Mouse (Mus musculus): ENCODE data around the gene Rrp15. TPM values are rescaled to one million over a fixed set of nuclear protein-coding genes. Genes with fewer than 3 reads are reported as not detected.

Gene Rrp15
- polyA plus RNA-seq, 1 experiment from 2014 or later = 29.2 TPM

DNA sequence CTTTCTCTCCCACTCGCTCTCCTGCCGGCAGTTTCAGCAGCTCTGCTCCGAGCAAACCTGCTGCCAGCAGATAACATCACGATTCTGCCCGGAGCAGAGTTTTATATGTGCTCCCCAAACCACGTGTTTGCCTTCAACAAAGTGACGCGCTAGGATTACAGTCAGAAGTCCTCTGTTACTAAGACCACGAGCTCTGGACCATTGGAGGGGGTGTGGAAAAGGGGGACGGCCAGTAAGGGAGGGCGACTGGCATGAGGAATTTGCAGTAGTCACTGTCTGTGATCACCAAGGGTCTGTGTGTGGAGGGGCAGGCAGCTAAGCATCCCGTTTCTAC is 43.3 kb downstream of the Rrp15 start, which contains the start of gene Tgfb2:
Gene Tgfb2 (minus strand): TSS at position 75 of the 334 bp plus-strand sequence.
- Histone ChIP-seq H3K4me3 (peak within 1 kb of the TSS; percentile 72), H3K27me3 (replicated peaks) (peaks cover 9% of the 10 kb centered on the region; the same call in 1 of the 2 replicates), H3K9me3 (no peaks in the 10 kb centered on the region), H3K27ac (peak within 1 kb of the TSS; percentile 49), H3K9ac (peak within 1 kb of the TSS; percentile 56), H3K36me3 (replicated peaks) (no peaks in the 10 kb centered on the region), H3K4me2 (peak within 1 kb of the TSS; percentile 96), H3K4me1 (peaks cover 24% of the 10 kb centered on the region)
- 2% methylated on average over 12 of the region's 12 CpGs for WGBS
- ATAC-seq (replicated peaks) = peak; percentile 63

DNA sequence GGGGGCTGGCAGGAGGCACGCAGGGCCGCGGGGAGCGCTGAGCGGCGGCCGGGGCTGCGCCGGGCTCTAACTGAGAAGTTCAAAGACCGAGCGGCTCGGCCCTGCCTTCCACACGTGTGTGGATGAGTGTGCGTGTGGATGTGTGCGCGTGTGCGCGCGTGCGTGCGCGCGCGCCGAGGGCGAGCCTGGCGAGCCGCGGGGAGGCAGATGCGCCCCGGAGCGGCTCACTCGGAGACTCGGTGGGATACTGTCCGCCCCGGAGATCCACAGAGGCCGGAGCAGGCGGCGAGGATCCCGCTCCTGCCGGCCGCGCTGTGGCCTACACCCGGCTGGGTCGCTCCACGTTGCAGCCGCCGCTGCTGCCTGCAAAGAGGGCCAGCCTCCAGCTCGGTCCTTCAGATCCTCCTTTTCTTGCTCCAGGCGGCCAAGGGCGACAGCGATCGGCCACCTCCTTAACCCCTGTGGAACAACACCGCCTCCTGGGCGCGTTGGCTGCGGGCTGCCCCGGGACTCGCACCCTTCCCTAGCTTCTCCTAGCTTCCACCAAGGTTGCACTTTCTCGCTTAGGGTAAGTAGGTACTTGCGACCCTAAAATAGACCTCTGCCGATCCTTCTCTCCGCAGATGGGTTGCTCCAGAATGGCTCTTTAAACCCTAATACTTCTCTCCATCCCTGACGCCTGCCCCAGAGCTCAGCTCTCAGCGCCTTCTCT is 43.8 kb downstream of the Rrp15 start:
- Histone ChIP-seq H3K27ac (peak overlapping the region; percentile 49), H3K9ac (peak overlapping the region; percentile 56), H3K27me3 (replicated peaks) (peaks cover 9% of the 10 kb centered on the region; the same call in 1 of the 2 replicates), H3K9me3 (no peaks in the 10 kb centered on the region), H3K4me3 (peak overlapping the region; percentile 72), H3K4me2 (peak overlapping the region; percentile 96), H3K36me3 (replicated peaks) (no peaks in the 10 kb centered on the region), H3K4me1 (peaks cover 24% of the 10 kb centered on the region)
- under 1% methylated on average over 65 of the region's 65 CpGs for WGBS
- ATAC-seq (replicated peaks) = peak; percentile 78

DNA sequence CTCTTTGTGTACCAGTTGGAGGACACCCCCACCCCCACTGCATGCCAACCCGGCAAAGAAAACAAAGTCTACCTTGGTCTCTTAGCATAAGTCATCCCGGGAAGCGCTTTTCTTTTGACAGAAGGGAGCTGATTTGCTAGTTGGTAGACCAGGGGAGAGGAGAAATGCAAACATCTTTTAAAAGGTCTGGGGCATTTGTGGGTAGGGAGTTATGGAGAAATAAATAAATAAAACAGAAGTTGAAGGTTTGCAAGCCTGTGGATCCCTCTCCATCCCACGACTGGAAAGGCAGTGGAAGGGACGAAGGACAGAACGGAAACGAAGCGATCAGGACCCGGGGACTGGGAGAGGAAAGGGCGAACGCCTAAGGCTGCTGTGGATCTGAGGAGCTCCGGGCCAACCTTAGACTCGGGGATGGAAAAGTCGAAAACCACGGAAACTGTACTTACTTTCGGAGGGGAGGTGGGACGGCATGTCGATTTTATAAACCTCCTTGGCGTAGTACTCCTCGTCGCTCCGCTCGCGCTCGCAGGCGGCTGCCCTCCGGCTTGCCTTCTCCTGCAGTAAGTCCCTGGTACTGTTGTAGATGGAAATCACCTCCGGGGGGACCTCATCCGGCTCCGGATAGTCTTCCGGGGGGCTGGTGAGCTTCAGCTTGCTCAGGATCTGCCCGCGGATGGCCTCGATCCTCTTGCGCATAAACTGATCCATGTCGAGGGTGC is 45.0 kb downstream of the Rrp15 start:
- Histone ChIP-seq H3K4me2 (peak overlapping the region; percentile 96), H3K27me3 (replicated peaks) (peaks cover 9% of the 10 kb centered on the region; the same call in 1 of the 2 replicates), H3K9ac (peak overlapping the region; percentile 35), H3K4me1 (peaks cover 24% of the 10 kb centered on the region), H3K27ac (no peak overlapping the region), H3K9me3 (no peaks in the 10 kb centered on the region), H3K36me3 (replicated peaks) (no peaks in the 10 kb centered on the region), H3K4me3 (peak overlapping the region; percentile 72)
- ATAC-seq (replicated peaks) = 0 out of 2 replicates have a peak, but pooled peaks have one; percentile 8
- WGBS = under 1% methylated on average over 36 of the region's 36 CpGs

DNA sequence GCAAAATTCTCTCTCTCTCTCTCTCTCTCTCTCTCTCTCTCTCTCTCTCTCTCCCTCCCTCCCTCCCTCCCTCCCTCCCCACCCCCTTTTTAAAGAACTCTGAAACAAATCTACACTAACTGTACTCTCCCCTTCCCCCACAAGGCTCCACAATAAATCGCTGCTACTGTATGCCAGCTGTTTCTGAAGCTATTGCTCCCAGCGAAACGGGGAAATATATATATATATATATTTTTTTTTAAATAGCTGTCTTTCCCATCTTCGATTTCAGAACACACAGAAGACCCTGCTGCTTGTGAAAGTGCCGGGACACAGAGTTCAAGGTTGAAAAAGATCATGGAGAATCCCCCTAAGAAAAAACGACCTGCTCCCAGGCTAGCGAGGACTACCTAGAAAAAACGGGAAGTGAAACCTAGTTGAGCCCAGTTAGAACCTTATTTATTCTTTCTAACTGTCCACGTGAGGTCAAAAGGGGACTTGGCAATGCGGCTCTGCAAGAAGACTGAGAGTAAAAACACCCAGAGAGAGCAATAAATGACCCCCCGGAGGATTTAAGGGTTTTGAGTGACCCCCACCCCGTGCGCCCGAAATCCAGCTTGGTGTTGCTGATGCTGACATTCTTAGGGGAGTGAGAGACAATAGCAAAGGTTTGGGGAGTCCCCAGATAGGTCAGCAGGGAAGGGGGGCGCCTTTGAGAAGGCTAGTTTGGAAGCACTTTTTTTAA is 45.7 kb downstream of the Rrp15 start:
- no peak for ATAC-seq (replicated peaks)
- Histone ChIP-seq H3K4me3 (peak overlapping the region; percentile 72), H3K27ac (no peak overlapping the region), H3K27me3 (replicated peaks) (peaks cover 9% of the 10 kb centered on the region; the same call in 1 of the 2 replicates), H3K4me1 (peaks cover 24% of the 10 kb centered on the region), H3K4me2 (peak overlapping the region; percentile 96), H3K9ac (peak overlapping the region; percentile 35; the same call in 1 of the 2 replicates), H3K9me3 (no peaks in the 10 kb centered on the region), H3K36me3 (replicated peaks) (no peaks in the 10 kb centered on the region)
- WGBS = under 1% methylated on average over 15 of the region's 15 CpGs

DNA sequence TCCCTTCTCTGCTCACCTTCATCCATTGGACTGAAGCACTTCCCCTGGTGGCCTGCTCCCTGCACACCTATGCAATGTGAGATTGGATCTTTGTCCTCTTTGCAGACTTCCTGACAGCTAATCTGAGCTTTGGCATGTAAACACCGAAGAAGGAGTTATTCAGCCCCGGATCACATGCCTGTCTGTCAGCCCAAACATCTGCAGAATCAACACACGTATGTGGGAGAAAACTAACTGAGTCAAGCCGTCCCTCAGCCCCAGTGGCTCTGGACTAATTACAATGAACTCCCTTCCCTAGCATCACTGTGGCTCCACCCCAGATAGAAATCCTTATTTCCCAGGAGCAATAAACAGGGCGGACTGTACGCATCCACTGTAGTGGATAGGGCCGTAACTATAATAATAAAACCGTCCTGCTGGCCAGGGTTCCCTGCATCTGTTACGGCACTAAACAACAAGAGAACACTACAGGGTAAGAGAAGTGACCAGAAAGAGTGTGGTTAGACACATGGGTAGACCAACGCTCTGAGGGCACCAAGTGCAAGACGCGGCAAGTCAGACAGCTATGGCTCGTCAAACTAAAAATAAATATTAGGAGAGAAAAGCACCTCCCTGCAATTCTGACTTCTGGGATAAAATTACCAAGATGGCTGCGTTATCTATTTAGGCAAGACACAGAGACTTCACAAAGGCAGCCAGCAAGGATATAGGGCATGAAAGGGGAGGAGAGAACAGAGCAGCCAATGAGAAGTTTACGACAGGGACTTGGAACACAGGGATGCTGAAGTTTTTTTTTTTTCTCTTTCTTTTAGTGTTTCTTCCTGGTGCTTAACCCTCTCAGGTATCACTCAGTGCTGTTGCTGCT is 46.5 kb downstream of the Rrp15 start:
- Histone ChIP-seq H3K4me2 (peak overlapping the region; percentile 96), H3K9ac (no peak overlapping the region), H3K4me3 (peak overlapping the region; percentile 72), H3K9me3 (no peaks in the 10 kb centered on the region), H3K27me3 (replicated peaks) (peaks cover 9% of the 10 kb centered on the region; the same call in 1 of the 2 replicates), H3K27ac (no peak overlapping the region), H3K36me3 (replicated peaks) (no peaks in the 10 kb centered on the region), H3K4me1 (peaks cover 24% of the 10 kb centered on the region)
- WGBS = 26% methylated on average over 15 of the region's 15 CpGs
- no peak for ATAC-seq (replicated peaks)

DNA sequence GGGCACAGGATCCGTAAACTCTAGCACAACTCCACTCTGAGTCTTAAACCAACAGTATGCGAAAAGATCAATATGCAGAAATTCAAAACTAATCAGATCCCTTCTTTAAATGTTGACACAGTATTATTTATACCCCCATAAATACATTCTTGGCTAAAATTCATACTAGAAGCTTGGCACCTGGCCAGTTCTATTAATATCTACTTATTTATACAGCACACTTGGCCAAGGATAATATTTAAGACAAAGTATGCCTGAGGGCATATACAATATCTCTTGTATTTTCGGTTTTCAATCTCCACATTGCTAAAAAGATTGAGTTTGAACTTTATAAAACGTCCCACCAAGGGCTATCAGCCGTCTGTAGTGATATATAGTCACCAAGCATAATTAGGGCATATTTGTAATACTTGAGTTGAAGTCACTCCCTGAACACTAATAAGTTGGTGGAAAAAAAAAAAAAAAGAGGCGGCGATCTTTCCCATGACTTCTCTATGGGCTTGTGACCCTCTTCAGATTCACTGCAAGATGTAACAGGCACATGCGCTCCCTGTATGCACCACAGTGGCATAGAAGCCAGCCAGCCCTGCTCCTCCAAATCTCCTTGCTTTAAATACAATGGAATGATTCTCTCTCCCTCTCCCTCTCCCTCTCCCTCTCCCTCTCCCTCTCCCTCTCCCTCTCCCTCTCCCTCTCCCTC is 47.8 kb downstream of the Rrp15 start:
- Histone ChIP-seq H3K27ac (no peak overlapping the region), H3K27me3 (replicated peaks) (peaks cover 9% of the 10 kb centered on the region; the same call in 1 of the 2 replicates), H3K4me2 (no peak overlapping the region), H3K4me1 (peaks cover 24% of the 10 kb centered on the region), H3K9ac (no peak overlapping the region), H3K4me3 (no peak overlapping the region), H3K9me3 (no peaks in the 10 kb centered on the region), H3K36me3 (replicated peaks) (no peaks in the 10 kb centered on the region)
- WGBS = 79% methylated on average over 8 of the region's 8 CpGs
- no peak for ATAC-seq (replicated peaks)

DNA sequence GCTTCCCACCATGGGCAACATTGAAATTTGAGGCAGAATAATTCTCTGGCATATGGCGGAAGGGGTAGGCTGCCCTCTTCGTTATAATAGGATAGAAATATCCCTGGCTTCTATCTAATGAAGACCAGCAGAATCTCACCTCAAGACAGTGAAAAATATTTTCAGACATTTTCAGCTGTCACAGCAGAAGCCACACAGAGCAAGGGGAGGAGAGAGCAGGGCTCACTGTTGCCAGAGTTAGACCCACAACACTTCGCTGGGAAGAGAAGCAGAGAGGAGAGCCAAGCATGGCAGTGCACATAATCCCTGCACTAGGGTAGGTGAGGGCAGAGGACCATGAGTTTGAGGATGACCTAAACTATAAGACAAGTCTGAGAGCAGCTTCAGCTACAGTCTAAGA is 48.7 kb downstream of the Rrp15 start:
- no peaks in the 10 kb centered on the region for H3K36me3 ChIP-seq (replicated peaks)
- H3K4me1 ChIP-seq = peaks cover 20% of the 10 kb centered on the region
- no peaks in the 10 kb centered on the region for H3K9me3 ChIP-seq
- H3K4me2 ChIP-seq = no peak overlapping the region
- no peak overlapping the region for H3K4me3 ChIP-seq
- no peak overlapping the region for H3K27ac ChIP-seq
- no peak for ATAC-seq (replicated peaks)
- no peak overlapping the region for H3K9ac ChIP-seq
- 82% methylated on average over 3 of the region's 3 CpGs for WGBS
- peaks cover 9% of the 10 kb centered on the region; the same call in 1 of the 2 replicates for H3K27me3 ChIP-seq (replicated peaks)

DNA sequence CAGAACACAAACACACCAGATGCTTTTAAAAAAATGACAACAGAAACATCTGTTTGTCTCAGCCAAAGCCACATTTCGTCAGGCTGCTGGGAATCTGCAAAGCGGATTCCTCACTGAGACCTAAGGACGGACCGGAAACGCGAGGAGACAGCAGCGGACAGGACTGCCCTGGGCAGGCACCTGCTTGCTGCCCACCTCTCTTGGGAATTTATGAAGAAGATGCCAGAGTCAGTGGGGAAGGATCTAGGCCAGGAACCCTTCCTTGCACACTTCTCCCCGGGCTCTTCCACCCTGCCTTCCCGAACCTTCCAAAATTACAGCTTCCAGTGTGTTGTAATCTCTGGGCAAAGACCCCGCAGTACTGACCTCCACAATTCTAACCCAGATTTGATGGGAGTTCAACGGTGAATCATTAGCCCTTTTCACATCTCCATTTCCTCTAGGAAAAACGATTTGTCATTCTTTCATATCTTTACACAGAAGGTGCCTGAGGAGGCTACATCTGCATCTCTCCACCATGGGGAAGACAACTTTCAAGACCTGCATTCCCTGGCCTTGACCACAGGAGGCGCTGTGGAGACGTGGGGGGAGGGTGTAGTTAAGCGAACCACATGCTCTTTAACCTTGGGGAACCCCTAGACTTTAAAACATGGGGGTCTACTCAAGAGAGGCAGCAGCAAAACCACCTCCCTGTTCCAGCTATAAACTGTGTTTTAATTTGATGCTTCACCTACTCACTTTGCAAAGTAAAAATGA is 50.4 kb downstream of the Rrp15 start:
- Histone ChIP-seq H3K27me3 (replicated peaks) (peaks cover 9% of the 10 kb centered on the region; the same call in 1 of the 2 replicates), H3K4me2 (no peak overlapping the region), H3K4me3 (no peak overlapping the region), H3K9ac (no peak overlapping the region), H3K4me1 (peaks cover 8% of the 10 kb centered on the region), H3K27ac (no peak overlapping the region), H3K36me3 (replicated peaks) (no peaks in the 10 kb centered on the region), H3K9me3 (no peaks in the 10 kb centered on the region)
- no peak for ATAC-seq (replicated peaks)
- 78% methylated on average over 15 of the region's 15 CpGs for WGBS

DNA sequence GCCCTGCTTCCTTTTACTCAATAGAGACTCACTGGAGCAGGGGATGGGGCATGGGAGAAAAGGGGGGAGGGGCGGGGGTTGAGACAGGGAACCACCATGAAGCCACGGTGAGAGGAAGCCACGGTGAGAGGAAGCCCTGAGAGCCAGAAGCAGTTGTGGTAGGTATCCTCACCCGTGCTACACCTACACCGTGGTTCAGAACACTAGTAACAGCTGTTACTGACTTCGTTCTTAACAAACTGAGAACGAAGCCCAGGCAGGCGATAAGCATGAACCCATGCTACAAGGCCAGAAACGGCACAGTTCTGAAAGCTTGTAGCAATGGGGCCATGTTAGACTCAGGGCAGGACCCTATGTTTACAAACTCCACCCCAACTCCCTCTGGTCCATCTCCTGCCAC is 52.9 kb downstream of the Rrp15 start:
- no peak overlapping the region for H3K9ac ChIP-seq
- 91% methylated on average over 9 of the region's 9 CpGs for WGBS
- no peak overlapping the region for H3K4me2 ChIP-seq
- no peaks in the 10 kb centered on the region for H3K36me3 ChIP-seq (replicated peaks)
- no peak overlapping the region for H3K4me3 ChIP-seq
- H3K27ac ChIP-seq = no peak overlapping the region
- ATAC-seq (replicated peaks) = no peak
- no peaks in the 10 kb centered on the region for H3K9me3 ChIP-seq
- no peaks in the 10 kb centered on the region for H3K27me3 ChIP-seq (replicated peaks)
- H3K4me1 ChIP-seq = no peaks in the 10 kb centered on the region

DNA sequence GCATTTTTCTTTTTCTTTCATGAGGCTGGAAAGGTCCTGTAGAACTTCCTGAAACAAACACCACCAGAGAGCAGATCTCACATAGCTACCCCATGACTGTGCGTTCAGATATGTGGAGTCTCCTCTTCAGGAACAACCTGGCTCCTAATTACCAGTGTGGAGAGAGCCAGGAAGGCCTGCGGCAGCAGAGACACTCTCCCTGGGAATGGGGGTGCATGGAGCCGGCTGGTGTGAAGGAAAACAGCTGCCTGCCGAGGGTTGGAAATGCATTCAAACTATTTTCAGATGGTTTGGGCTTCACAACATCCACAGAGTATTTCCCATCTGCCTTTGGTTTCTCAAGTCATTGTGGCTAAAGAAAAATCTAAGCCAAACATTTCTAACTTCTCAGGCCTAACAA is 53.8 kb downstream of the Rrp15 start:
- 85% methylated on average over 4 of the region's 4 CpGs for WGBS
- H3K9ac ChIP-seq = no peak overlapping the region
- ATAC-seq (replicated peaks) = no peak
- no peaks in the 10 kb centered on the region for H3K9me3 ChIP-seq
- no peaks in the 10 kb centered on the region for H3K4me1 ChIP-seq
- H3K36me3 ChIP-seq (replicated peaks) = no peaks in the 10 kb centered on the region
- H3K27me3 ChIP-seq (replicated peaks) = no peaks in the 10 kb centered on the region
- H3K4me2 ChIP-seq = no peak overlapping the region
- H3K27ac ChIP-seq = no peak overlapping the region
- no peak overlapping the region for H3K4me3 ChIP-seq

Data from midbrain, embryonic 15.5 days (tissue).